Mouse (Mus musculus): ENCODE data around the gene Gm44503.

DNA sequence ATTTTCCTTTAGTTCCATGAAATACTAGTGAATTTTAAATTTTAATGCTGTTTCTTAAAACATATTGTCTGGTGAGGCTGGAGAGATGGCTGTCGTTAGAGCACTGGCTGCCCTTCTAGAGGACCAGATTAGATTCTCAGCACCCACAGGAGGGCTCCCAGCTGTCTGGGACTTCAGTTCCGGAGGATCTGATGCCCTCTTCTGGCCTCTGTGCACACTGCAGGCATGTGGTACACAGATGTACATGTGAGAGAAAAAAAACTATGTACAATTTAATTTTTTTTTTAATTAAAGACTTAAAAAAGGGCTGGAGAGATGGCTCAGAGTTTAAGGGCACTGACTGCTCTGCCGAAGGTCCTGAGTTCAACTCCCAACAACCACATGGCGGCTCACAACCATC is 23.3 kb upstream of the Gm44503 start:
- TF ChIP-seq POLR2A (IDR thresholded peaks at IDR 0.05; ENCODE audit: insufficient read length, low read depth) (no peak), E2F4 (IDR thresholded peaks at IDR 0.05; ENCODE audit: insufficient read depth) (no peak), TCF12 (IDR thresholded peaks at IDR 0.05; ENCODE audit: insufficient read depth, poor library complexity, severe bottlenecking) (no peak), CEBPB (IDR thresholded peaks at IDR 0.05; ENCODE audit: insufficient read depth, poor library complexity, severe bottlenecking) (no peak), USF1 (IDR thresholded peaks at IDR 0.05; ENCODE audit: low read depth) (no peak)

All from myocyte (in vitro differentiated cells).